Mouse (Mus musculus) neural tube, embryonic 12.5 days (tissue): ENCODE data around the gene Ebf3. TPM values are rescaled to one million over a fixed set of nuclear protein-coding genes. Genes with fewer than 3 reads are reported as not detected.

Source experiments
- ATAC-seq: fragments of 200-750 bp; cut with Nextera tagmentation; 2 replicates; pipeline ENCODE4 v1.8.0; 2017; ENCODE audit warnings: low read depth, mild to moderate bottlenecking, moderate TSS enrichment, moderate library complexity; ENCODE audit not compliant: low FRiP score
- H3K27ac ChIP-seq: fragments of 300-500 bp; sonication (generic); 2 replicates; pipeline ENCODE4 v1.5.1; 2016
- H3K27me3 ChIP-seq: fragments of 300-500 bp; sonication (generic); replicated peaks from 2 replicates; pipeline ENCODE4 v1.6.1; 2016; ENCODE audit warnings: mild to moderate bottlenecking
- H3K36me3 ChIP-seq: fragments of 300-500 bp; sonication (generic); 2 replicates; pipeline ENCODE4 v1.6.1; 2016; ENCODE audit warnings: mild to moderate bottlenecking
- H3K4me1 ChIP-seq: fragments of 300-500 bp; sonication (generic); 2 replicates; pipeline ENCODE4 v1.6.1; 2016
- H3K4me2 ChIP-seq: fragments of 300-500 bp; sonication (generic); replicated peaks from 2 replicates; pipeline ENCODE4 v1.6.1; 2016; ENCODE audit warnings: mild to moderate bottlenecking
- H3K4me3 ChIP-seq: fragments of 300-500 bp; sonication (generic); 2 replicates; pipeline ENCODE4 v1.5.1; 2016
- H3K9ac ChIP-seq: fragments of 300-500 bp; sonication (generic); 2 replicates; pipeline ENCODE4 v1.6.1; 2016; ENCODE audit warnings: mild to moderate bottlenecking
- H3K9me3 ChIP-seq: fragments of 300-500 bp; sonication (generic); 2 replicates; pipeline ENCODE4 v1.6.1; 2016; ENCODE audit warnings: mild to moderate bottlenecking
- WGBS: fragments of 180-500 bp; shearing (Covaris S2); methylation state at CpG from one replicate; pipeline ENCODE4 v1.1.7; 2016; 5-methylcytosine and 5-hydroxymethylcytosine counted together
- polyA plus RNA-seq: library from polyadenylated mRNA; unstranded; fragments of >200 nt; fragmentation: Nextera tagmentation; extraction: Ambion mirVana; gene quantifications from 2 replicates; pipeline ENCODE4 v1.2.1, GENCODE M21; 2016

Gene Ebf3
- polyA plus RNA-seq, 1 experiment from 2014 or later, result 19.1 TPM

GRCm38 (mm10) chr7:137310091-137310761 lies 4.0 kb downstream of the Ebf3 start:
- under 1% methylated on average over 49 of the region's 49 CpGs for WGBS
- Histone ChIP-seq H3K36me3 (no peaks in the 10 kb centered on the region), H3K9ac (peak overlapping the region; percentile 97), H3K27me3 (peaks cover 32% of the 10 kb centered on the region), H3K4me2 (peak overlapping the region; percentile 64), H3K4me1 (peaks cover 31% of the 10 kb centered on the region), H3K27ac (peak overlapping the region; percentile 81), H3K9me3 (no peaks in the 10 kb centered on the region), H3K4me3 (peak overlapping the region; percentile 92)
- no peak for ATAC-seq

- no peaks in the 10 kb centered on the region for H3K9me3 ChIP-seq
- peaks cover 36% of the 10 kb centered on the region for H3K4me1 ChIP-seq
- H3K36me3 ChIP-seq, result 0 out of 2 replicates have a peak, but pooled peaks cover 5% of the 10 kb centered on the region
- peak overlapping the region; percentile 64 for H3K4me2 ChIP-seq
- peak overlapping the region; percentile 81 for H3K27ac ChIP-seq
- peaks cover 25% of the 10 kb centered on the region; the same call in 1 of the 2 replicates for H3K27me3 ChIP-seq
- peak overlapping the region; percentile 97 for H3K9ac ChIP-seq
- 1% methylated on average over 93 of the region's 93 CpGs for WGBS
- peak; percentile 49 for ATAC-seq
- peak overlapping the region; percentile 92 for H3K4me3 ChIP-seq
Measured at GRCm38 (mm10) chr7:137309071-137310066, 4.9 kb downstream of the Ebf3 start.

GRCm38 (mm10) chr7:137308061-137309060 lies 5.9 kb downstream of the Ebf3 start:
- Histone ChIP-seq H3K36me3 (0 out of 2 replicates have a peak, but pooled peaks cover 5% of the 10 kb centered on the region), H3K9ac (peak overlapping the region; percentile 97), H3K4me3 (peak overlapping the region; percentile 92), H3K4me1 (peaks cover 43% of the 10 kb centered on the region), H3K27ac (0 out of 2 replicates have a peak overlapping the region, but pooled peaks have one; percentile 81), H3K9me3 (no peaks in the 10 kb centered on the region), H3K27me3 (peaks cover 19% of the 10 kb centered on the region; the same call in 1 of the 2 replicates), H3K4me2 (peak overlapping the region; percentile 64)
- ATAC-seq, result no peak
- WGBS, result 15% methylated on average over 19 of the region's 19 CpGs

GRCm38 (mm10) chr7:137307131-137307530 lies 7.1 kb downstream of the Ebf3 start:
- H3K4me1 ChIP-seq, result peaks cover 46% of the 10 kb centered on the region
- no peak overlapping the region; the same call in 1 of the 2 replicates for H3K27ac ChIP-seq
- no peaks in the 10 kb centered on the region for H3K9me3 ChIP-seq
- H3K9ac ChIP-seq, result no peak overlapping the region
- H3K4me2 ChIP-seq, result peak overlapping the region; percentile 51
- H3K36me3 ChIP-seq, result 0 out of 2 replicates have a peak, but pooled peaks cover 5% of the 10 kb centered on the region
- 7% methylated on average over 8 of the region's 8 CpGs for WGBS
- H3K27me3 ChIP-seq, result peaks cover 17% of the 10 kb centered on the region; the same call in 1 of the 2 replicates
- H3K4me3 ChIP-seq, result 0 out of 2 replicates have a peak overlapping the region, but pooled peaks have one; percentile 9
- no peak for ATAC-seq

- Histone ChIP-seq H3K9ac (peak overlapping the region; percentile 42), H3K4me1 (peaks cover 56% of the 10 kb centered on the region), H3K4me2 (peak overlapping the region; percentile 51), H3K4me3 (peak overlapping the region; percentile 16), H3K36me3 (0 out of 2 replicates have a peak, but pooled peaks cover 5% of the 10 kb centered on the region), H3K27me3 (peaks cover 17% of the 10 kb centered on the region; the same call in 1 of the 2 replicates), H3K27ac (no peak overlapping the region), H3K9me3 (no peaks in the 10 kb centered on the region)
- WGBS, result 26% methylated on average over 9 of the region's 9 CpGs
- no peak for ATAC-seq
Measured at GRCm38 (mm10) chr7:137306127-137306526, 8.1 kb downstream of the Ebf3 start.

- Histone ChIP-seq H3K4me3 (no peak overlapping the region), H3K9ac (no peak overlapping the region), H3K9me3 (no peaks in the 10 kb centered on the region), H3K27ac (no peak overlapping the region), H3K36me3 (peaks cover 8% of the 10 kb centered on the region; the same call in 1 of the 2 replicates), H3K4me1 (peaks cover 63% of the 10 kb centered on the region), H3K27me3 (peaks cover 17% of the 10 kb centered on the region), H3K4me2 (peak overlapping the region; percentile 51)
- ATAC-seq, result no peak; the same call in 1 of the 2 replicates
- whole genome bisulfite sequencing, result 26% methylated on average over 10 of the region's 10 CpGs
Measured at GRCm38 (mm10) chr7:137303776-137304171, 10.5 kb downstream of the Ebf3 start.

- Histone ChIP-seq H3K4me2 (peak overlapping the region; percentile 51), H3K4me3 (no peak overlapping the region), H3K9ac (no peak overlapping the region; the same call in 1 of the 2 replicates), H3K4me1 (peaks cover 69% of the 10 kb centered on the region), H3K27me3 (peaks cover 17% of the 10 kb centered on the region), H3K9me3 (no peaks in the 10 kb centered on the region), H3K27ac (no peak overlapping the region), H3K36me3 (peaks cover 8% of the 10 kb centered on the region; the same call in 1 of the 2 replicates)
- no peak for ATAC-seq
- 10% methylated on average over 10 of the region's 10 CpGs for WGBS
Measured at GRCm38 (mm10) chr7:137302961-137303775, 11.1 kb downstream of the Ebf3 start.

- Histone ChIP-seq H3K4me1 (peaks cover 77% of the 10 kb centered on the region), H3K27me3 (peaks cover 15% of the 10 kb centered on the region)
Measured at GRCm38 (mm10) chr7:137302161-137302560, 12.1 kb downstream of the Ebf3 start.

GRCm38 (mm10) chr7:137301329-137301751 lies 12.9 kb downstream of the Ebf3 start:
- peak; percentile 26 for ATAC-seq
- Histone ChIP-seq H3K4me3 (no peak overlapping the region), H3K36me3 (peaks cover 8% of the 10 kb centered on the region; the same call in 1 of the 2 replicates), H3K4me1 (peaks cover 84% of the 10 kb centered on the region), H3K27me3 (peaks cover 12% of the 10 kb centered on the region), H3K27ac (peak overlapping the region; percentile 43; the same call in 1 of the 2 replicates), H3K9ac (no peak overlapping the region), H3K4me2 (peak overlapping the region; percentile 51), H3K9me3 (no peaks in the 10 kb centered on the region)
- 36% methylated on average over 15 of the region's 15 CpGs for WGBS

More at GRCm38 (mm10) chr7:137302161-137302560, 12.1 kb downstream of the Ebf3 start:
- Histone ChIP-seq H3K4me2 (peak overlapping the region; percentile 51), H3K4me3 (no peak overlapping the region), H3K27ac (no peak overlapping the region; the same call in 1 of the 2 replicates), H3K9ac (no peak overlapping the region), H3K36me3 (peaks cover 8% of the 10 kb centered on the region; the same call in 1 of the 2 replicates), H3K9me3 (no peaks in the 10 kb centered on the region)
- no peak for ATAC-seq
- 62% methylated on average over 5 of the region's 5 CpGs for WGBS

- ATAC-seq, result no peak
- 57% methylated on average over 6 of the region's 6 CpGs for WGBS
- Histone ChIP-seq H3K27me3 (peaks cover 8% of the 10 kb centered on the region), H3K36me3 (peaks cover 8% of the 10 kb centered on the region; the same call in 1 of the 2 replicates), H3K9ac (no peak overlapping the region), H3K4me3 (no peak overlapping the region), H3K9me3 (no peaks in the 10 kb centered on the region), H3K4me2 (peak overlapping the region; percentile 51), H3K4me1 (peaks cover 87% of the 10 kb centered on the region), H3K27ac (no peak overlapping the region)
Measured at GRCm38 (mm10) chr7:137300826-137301225, 13.4 kb downstream of the Ebf3 start.
